Mouse (Mus musculus): ENCODE measurements around the gene Bpgm.

DNA sequence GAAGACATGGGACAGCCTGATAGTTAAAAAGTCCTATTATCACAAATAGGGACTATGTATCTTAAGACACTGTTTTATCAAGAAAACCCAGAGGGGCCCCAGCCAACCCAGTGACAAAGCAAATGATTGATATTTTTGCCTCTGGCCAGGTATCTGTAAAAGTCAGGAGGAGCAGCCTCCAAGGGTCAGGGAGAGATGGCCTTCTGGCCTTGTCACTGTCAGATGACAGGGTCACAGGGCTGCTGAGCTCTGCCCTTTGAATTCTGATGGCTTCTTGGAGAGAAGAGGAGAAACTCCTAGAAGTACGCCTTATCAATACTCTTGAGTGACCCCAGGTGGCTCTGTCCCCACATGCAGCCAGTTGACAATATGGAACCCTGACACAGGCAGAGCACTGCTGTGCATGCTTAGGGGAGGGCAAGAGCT, 49.5 kb downstream of the Bpgm start:
- TF ChIP-seq EP300 (IDR thresholded peaks at IDR 0.05) (no peak), CTCF (IDR thresholded peaks at IDR 0.05) (no peak)
